Mouse (Mus musculus) brain, embryonic 18.5 days (tissue): ENCODE measurements at regions not wholly inside any gene's neighbourhood (a gene's known extent, or its start where the extent isn't known, plus 50 kb on each side); places are given as distances from the start of the nearest gene placed in this dataset.

Source experiments
- DNase-seq: peaks from one replicate; pipeline ENCODE4 v3.0.0-alpha.2; 2012; ENCODE audit warnings: low read depth, low spot score

- DNase-seq, result no peak
Observed at GRCm38 (mm10) chr4:95308469-95308895, 248.8 kb upstream of the Fggy start.

- no peak for DNase-seq
Observed at GRCm38 (mm10) chr4:95310410-95310809, 246.9 kb upstream of the Fggy start.

- peak; percentile 14 for DNase-seq
Observed at GRCm38 (mm10) chr4:95317821-95318290, 239.5 kb upstream of the Fggy start.

GRCm38 (mm10) chr4:95318561-95318960 is 238.7 kb upstream of the Fggy start:
- DNase-seq, result no peak

- no peak for DNase-seq
Observed at GRCm38 (mm10) chr4:95319036-95319435, 238.3 kb upstream of the Fggy start.

GRCm38 (mm10) chr4:95325861-95326260 is 231.4 kb upstream of the Fggy start:
- DNase-seq, result no peak

- no peak for DNase-seq
Observed at GRCm38 (mm10) chr4:95339822-95340221, 217.5 kb upstream of the Fggy start.

- DNase-seq, result no peak
Observed at GRCm38 (mm10) chr4:95340926-95341325, 216.4 kb upstream of the Fggy start.

- DNase-seq, result peak; percentile 49
Observed at GRCm38 (mm10) chr4:95346722-95347197, 210.5 kb upstream of the Fggy start.

- DNase-seq, result no peak
Observed at GRCm38 (mm10) chr4:95347436-95347835, 209.9 kb upstream of the Fggy start.

GRCm38 (mm10) chr4:95348405-95349123 is 208.7 kb upstream of the Fggy start:
- DNase-seq, result no peak

- no peak for DNase-seq
Observed at GRCm38 (mm10) chr4:95353894-95354319, 203.4 kb upstream of the Fggy start.

GRCm38 (mm10) chr4:95358674-95359073 is 198.6 kb upstream of the Fggy start:
- no peak for DNase-seq

GRCm38 (mm10) chr4:95360336-95360967 is 196.9 kb upstream of the Fggy start:
- DNase-seq, result no peak

- DNase-seq, result no peak
Observed at GRCm38 (mm10) chr4:95364376-95365082, 192.8 kb upstream of the Fggy start.

GRCm38 (mm10) chr4:95376386-95376785 is 180.9 kb upstream of the Fggy start:
- DNase-seq, result no peak

- DNase-seq, result no peak
Observed at GRCm38 (mm10) chr4:95377222-95378134, 179.8 kb upstream of the Fggy start.

GRCm38 (mm10) chr4:95378645-95379044 is 178.7 kb upstream of the Fggy start:
- no peak for DNase-seq

GRCm38 (mm10) chr4:95383216-95383892 is 174.0 kb upstream of the Fggy start:
- DNase-seq, result no peak

- DNase-seq, result no peak
Observed at GRCm38 (mm10) chr4:95385552-95385951, 171.8 kb upstream of the Fggy start.

- DNase-seq, result no peak
Observed at GRCm38 (mm10) chr4:95386021-95386420, 171.3 kb upstream of the Fggy start.
